Mouse (Mus musculus) CH12.LX (cell line): ENCODE measurements around the gene Bach2.

Source experiments
- CTCF ChIP-seq, 2 experiments: IDR thresholded peaks in 1 of 2; conservative IDR thresholded peaks in 1 of 2; 2 replicates each; pipeline ENCODE4 v1.5.1; 2011 to 2012; ENCODE audit warnings: low read depth in 2 of 2, low read length in 2 of 2, improper control_type of control experiment in 1 of 2, inconsistent platforms in 1 of 2, mild to moderate bottlenecking in 1 of 2, moderate library complexity in 1 of 2
- EP300 ChIP-seq: IDR thresholded peaks from 2 replicates; pipeline ENCODE4 v1.6.1; 2011; ENCODE audit warnings: low read length, improper control_type of control experiment
- USF1 ChIP-seq: IDR thresholded peaks from 2 replicates; pipeline ENCODE4 v1.6.1; 2014; ENCODE audit warnings: low read depth, mild to moderate bottlenecking, inconsistent platforms, low read length, improper control_type of control experiment

GRCm38 (mm10) chr4:32198031-32198430 is 40.6 kb upstream of the Bach2 start:
- TF ChIP-seq USF1: no peak
- TF ChIP-seq CTCF (conservative IDR thresholded peaks at IDR 0.05 in 1 of 2, IDR thresholded peaks at IDR 0.05 in 1 of 2; ENCODE audit: low read depth in 2 of 2, low read length in 2 of 2): no peak
- TF ChIP-seq EP300: no peak
